Mouse (Mus musculus) cerebellum, adult 2 months (tissue): ENCODE results near the gene Grifin. TPM values are rescaled to one million over a fixed set of nuclear protein-coding genes. Genes with fewer than 3 reads are reported as not detected.

ENCODE experiments used
- DNase-seq, 2 experiments: peaks; one replicate each; pipeline ENCODE4 v3.0.0; 2021
- H3K27ac ChIP-seq: fragments of 200-500 bp; 2 replicates; pipeline ENCODE4 v1.5.1; 2012; ENCODE audit warnings: low read length, control low read depth, inconsistent platforms; ENCODE audit not compliant: insufficient read depth
- H3K27me3 ChIP-seq: fragments of 200-500 bp; 2 replicates; pipeline ENCODE4 v1.6.1; 2012; ENCODE audit warnings: inconsistent platforms, mild to moderate bottlenecking, low read length, moderate library complexity; ENCODE audit not compliant: control insufficient read depth, insufficient read depth
- H3K4me1 ChIP-seq: fragments of 200-500 bp; 2 replicates; pipeline ENCODE4 v1.6.1; 2011; ENCODE audit warnings: low read length; ENCODE audit not compliant: control insufficient read depth, insufficient read depth
- H3K4me3 ChIP-seq: fragments of 200-500 bp; replicated peaks from 2 replicates; pipeline ENCODE3; 2011; ENCODE audit warnings: mild to moderate bottlenecking, low read depth, low read length, control low read depth; ENCODE audit not compliant: insufficient read depth
- CTCF ChIP-seq: fragments of 200-500 bp; IDR thresholded peaks from 2 replicates; pipeline ENCODE4 v1.5.1; 2011; ENCODE audit warnings: low read depth, mild to moderate bottlenecking, control low read depth, low read length, moderate library complexity, borderline replicate concordance; ENCODE audit not compliant: insufficient read depth
- POLR2A ChIP-seq: fragments of 200-500 bp; IDR thresholded peaks from 2 replicates; pipeline ENCODE4 v1.6.1; 2011; ENCODE audit warnings: low read length, control low read depth, borderline replicate concordance; ENCODE audit not compliant: insufficient read depth
- WGBS: fragments of 180-500 bp; shearing (Covaris S2); methylation state at CpG from one replicate; pipeline ENCODE4 v1.1.7; 2018; 5-methylcytosine and 5-hydroxymethylcytosine counted together
- polyA plus RNA-seq: library from polyadenylated mRNA; depleted of rRNA; stranded (reverse); fragments of >200 nt; gene quantifications from 2 replicates; pipeline ENCODE4 v1.2.3, GENCODE M21; 2012; rRNA removed

The Grifin gene
- polyA plus RNA-seq, 1 experiment: 0.82 TPM

DNA sequence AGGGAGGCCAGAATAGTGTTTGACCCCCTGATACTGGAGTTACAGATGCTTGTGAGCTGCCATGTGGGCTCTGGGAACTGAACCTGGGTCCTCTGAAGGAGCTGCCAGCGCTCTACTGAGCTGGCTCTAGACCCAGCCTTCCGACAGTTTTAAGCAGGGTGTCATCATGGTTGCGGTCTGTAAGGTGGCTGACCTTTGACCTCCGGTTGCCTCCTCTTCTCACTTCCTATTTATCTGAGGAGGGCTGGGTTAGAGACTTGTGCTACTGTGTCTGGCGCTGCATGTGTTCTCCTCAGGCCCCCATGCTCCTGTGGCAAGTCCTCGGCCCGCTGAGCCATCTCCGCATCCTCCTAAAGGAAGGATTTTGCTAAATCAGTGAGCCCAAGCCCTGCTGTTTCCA, 51.0 kb downstream of the Grifin start:
- DNase-seq: no peak
- Histone ChIP-seq H3K27ac (no peak overlapping the region), H3K4me1 (peaks cover 5% of the 10 kb centered on the region), H3K27me3 (no peaks in the 10 kb centered on the region), H3K4me3 (no peak overlapping the region)
- WGBS: 79% methylated on average over 8 of the region's 8 CpGs
- TF ChIP-seq POLR2A (no peak), CTCF (no peak)

Other genes with a start within 250 kb of the Grifin start
- gene Mad1l1, start 243.5 kb downstream of the Grifin start, polyA plus RNA-seq: 25.3 and 25.5 TPM in 2 replicates
- 10.0 and 11.5 TPM in 2 replicates for gene Nudt1, start 243.4 kb downstream of the Grifin start, polyA plus RNA-seq
- gene Mrm2, start 233.2 kb downstream of the Grifin start, polyA plus RNA-seq: 14.2 and 17.7 TPM in 2 replicates
- gene Snx8, start 175.8 kb downstream of the Grifin start, polyA plus RNA-seq: 15.2 and 15.4 TPM in 2 replicates
- gene Eif3b, start 145.7 kb downstream of the Grifin start, polyA plus RNA-seq: 71.2 and 74.3 TPM in 2 replicates
- not detected in 2 replicates for gene Gm4869, start 119.4 kb downstream of the Grifin start, polyA plus RNA-seq
- 20.9 and 22.5 TPM in 2 replicates for gene Chst12, start 59.5 kb downstream of the Grifin start, polyA plus RNA-seq
- 48.7 and 53.4 TPM in 2 replicates for gene Lfng, start 42.2 kb upstream of the Grifin start, polyA plus RNA-seq
- 86.0 and 96.1 TPM in 2 replicates for gene Ttyh3, start 84.0 kb upstream of the Grifin start, polyA plus RNA-seq
- 33.7 and 40.1 TPM in 2 replicates for gene Iqce, start 137.3 kb upstream of the Grifin start, polyA plus RNA-seq
- gene Brat1, start 139.9 kb upstream of the Grifin start, polyA plus RNA-seq: 23.8 and 24.1 TPM in 2 replicates
- 4.6 TPM in 2 replicates for gene Amz1, start 159.1 kb upstream of the Grifin start, polyA plus RNA-seq